Mouse (Mus musculus): Measurements from ENCODE around the gene Sdk2.

Gene Sdk2

GRCm38 (mm10) chr11:113787009-113787408, 279.8 kb downstream of the Sdk2 start:
- DNase-seq, result no peak

DNA sequence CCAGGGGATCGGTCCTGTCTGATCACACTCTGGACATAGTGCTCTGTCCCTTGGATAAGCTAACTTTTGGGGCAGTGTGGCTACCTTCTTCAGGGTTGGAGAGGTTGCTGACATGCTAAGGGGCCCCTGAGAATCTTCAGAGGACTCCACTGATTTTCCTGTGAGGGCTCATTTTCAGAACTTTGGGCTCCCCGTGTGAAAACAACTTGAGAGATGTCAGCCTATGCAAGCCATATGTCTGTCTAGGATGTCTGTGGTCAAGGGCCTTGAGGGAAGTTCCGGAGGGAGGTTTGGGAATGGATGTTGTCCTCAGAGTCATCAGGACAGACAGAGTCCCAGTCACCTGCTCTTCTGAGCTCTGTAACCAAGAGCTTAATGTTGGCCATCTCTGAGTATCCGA, 280.5 kb downstream of the Sdk2 start:
- no peak for DNase-seq

- peak; percentile 73 for DNase-seq
These were observed 281.3 kb downstream of the Sdk2 start for GRCm38 (mm10) chr11:113785406-113786171.

DNA sequence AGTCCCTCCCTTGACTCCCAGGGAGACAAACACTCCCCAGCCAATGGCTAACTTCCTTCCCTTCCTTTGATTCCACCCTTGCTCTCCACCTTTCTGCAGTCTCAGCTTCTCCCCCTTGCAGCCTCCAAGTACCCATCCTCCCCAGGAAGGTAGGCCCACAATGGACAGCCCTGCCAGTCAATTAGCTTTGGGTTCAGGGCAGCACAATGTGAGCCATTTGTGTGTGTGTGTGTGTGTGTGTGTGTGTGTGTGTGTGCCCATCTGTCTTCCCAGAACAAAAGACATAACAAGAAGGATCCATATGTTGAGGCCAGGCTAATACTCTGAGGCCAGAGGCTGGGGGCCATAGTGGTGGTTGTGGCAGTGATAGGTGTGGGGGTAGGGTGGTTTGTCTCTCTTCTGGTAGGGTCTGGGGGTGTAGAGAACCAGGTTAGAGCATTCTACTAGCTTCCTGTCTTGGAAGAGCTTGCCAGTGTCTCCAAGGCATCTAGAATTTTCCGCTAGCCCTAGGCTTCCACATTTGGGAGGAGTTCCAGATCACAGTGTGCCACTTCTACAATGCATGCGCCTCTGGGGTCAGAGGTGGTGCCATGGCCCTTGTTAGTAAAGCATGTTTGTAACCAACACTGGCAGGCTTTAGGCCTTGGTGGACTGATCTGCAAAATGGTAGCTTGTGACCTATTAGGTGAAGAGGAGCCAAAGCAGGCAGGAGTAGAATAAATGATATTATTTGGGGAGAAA, 282.0 kb downstream of the Sdk2 start:
- DNase-seq, result no peak

- DNase-seq, result no peak
These were observed 284.4 kb downstream of the Sdk2 start for GRCm38 (mm10) chr11:113782496-113782895.

DNA sequence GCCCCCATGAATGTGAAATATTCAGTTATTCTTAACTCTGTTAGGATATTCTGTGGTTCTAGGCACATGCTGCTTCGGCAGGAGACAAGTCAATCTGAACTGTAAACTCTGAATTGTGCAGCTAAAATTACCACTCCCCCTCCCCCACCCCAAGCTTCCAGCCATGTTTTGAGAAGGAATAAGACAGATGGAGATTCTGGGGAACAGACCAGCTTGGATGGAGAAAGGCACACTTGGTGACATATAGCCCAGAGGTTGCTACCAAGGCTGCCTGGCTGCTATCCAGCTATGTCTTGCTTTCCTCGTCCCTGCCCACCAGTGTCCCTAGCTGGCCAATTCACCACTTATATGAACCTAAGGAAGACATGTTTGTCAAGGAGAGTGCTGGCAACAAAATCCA, 284.8 kb downstream of the Sdk2 start:
- DNase-seq, result no peak

GRCm38 (mm10) chr11:113779680-113780041, 287.2 kb downstream of the Sdk2 start:
- DNase-seq, result no peak

DNA sequence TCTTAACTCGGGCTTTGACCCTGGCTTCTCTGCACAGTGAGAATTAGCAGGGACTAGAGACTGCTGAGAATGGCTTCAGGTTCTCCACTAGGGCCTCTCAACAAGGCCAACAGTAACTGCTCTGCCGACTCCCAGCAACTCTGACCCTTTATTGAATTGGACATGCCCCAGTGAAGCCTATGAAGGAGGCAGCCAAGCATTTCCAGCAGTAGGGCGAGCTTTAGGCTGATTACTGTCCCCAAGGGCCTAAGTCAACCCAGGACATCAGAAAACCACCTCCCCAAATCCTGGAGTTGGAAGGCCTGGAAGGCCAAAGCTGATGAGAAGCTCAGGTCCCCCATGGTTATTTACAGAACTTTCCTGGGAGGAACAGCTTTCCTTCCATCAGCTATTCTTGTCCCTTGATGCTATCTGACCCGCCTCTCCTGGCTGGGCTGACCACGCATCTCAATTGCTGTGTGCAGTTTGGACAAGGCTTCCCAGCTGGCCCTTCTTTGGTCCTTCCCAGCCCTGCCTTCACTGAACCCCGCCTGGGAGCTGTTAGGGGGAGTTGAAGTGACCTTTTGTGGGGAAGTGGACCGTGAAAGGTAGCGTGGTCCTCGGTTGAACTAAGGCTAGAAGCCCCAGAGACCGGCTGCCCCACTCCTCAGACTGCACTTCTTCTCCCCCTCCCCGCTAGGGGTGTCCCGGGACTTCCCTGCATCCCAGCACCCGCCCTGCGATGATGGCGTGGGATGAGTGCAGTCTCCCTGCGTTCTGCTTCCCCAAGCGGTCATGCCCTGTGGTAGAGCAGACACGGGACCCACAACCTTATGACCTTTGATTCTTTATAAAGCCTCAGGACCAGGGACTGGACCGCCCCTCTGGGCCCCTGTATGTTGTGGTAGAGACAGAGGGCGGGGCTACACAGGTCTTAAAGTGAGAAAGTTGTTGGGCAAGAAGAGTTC, 287.8 kb downstream of the Sdk2 start:
- DNase-seq, result no peak

DNA sequence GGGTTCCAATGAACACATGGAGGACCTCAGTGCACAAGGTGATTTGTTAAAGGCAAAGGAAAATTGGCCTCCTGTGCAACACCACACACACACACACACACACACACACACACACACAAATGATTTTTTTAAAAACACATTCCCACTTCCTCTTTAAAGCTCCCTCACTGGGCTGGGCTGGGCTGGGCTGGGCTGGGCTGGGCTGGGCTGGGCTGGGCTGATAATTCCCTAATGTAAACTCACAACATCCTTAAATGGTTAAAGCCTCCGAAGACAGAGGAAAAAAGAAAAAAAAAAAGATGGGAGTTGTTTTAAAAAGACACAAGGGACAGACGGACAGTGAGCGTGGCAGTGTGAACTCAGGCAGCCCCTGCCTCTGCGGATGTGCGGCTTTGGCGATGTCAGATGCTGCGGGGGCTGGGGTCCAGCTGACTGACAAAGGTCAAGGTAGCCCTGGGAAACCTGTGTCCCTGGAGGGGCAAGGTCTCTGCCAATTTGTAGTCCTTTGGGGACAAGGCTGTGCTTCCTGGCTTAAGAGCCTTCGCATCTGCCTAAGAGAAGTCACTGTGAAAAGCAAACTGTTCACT, 288.9 kb downstream of the Sdk2 start:
- DNase-seq, result no peak

- DNase-seq, result no peak
These were observed 289.9 kb downstream of the Sdk2 start for GRCm38 (mm10) chr11:113776851-113777511.

DNA sequence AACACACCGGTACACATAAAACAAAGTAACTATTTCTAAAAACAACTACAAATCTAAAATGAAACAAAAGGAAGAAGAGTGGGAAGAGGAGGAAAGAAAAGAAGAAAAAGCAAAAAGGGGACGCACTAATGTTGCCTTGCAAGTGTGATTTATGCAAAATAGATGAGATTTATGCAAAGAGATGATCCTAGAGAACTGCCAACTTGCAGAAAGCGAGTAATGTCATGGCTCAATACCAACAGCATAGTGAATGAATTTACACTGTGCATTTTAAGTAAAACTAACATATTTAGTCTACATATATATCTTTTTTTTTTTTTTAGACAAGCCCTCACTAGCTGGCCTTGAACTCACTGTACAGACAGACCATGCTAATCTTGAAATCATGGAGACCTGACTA, 292.1 kb downstream of the Sdk2 start:
- DNase-seq, result no peak

DNA sequence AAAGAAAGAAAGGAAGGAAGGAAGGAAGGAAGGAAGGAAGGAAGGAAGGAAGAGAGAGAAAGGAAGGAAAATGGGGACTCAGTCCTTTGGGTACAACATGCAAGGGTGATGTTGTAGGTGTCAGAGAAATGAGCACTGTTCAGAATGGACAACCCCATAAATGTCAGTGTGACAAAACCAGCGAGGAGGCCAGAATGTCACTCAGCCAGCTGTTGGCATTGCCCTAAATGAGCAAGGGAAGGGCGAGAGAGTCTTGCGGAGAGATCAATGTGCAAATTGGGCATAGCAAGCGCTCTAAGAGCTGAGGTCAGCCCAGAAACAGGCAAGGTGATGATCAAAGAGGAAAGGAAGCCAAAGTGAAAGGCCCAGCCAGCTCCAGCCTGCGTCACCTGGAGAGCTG, 293.7 kb downstream of the Sdk2 start:
- no peak for DNase-seq

GRCm38 (mm10) chr11:113771187-113771586, 295.7 kb downstream of the Sdk2 start:
- no peak for DNase-seq

DNA sequence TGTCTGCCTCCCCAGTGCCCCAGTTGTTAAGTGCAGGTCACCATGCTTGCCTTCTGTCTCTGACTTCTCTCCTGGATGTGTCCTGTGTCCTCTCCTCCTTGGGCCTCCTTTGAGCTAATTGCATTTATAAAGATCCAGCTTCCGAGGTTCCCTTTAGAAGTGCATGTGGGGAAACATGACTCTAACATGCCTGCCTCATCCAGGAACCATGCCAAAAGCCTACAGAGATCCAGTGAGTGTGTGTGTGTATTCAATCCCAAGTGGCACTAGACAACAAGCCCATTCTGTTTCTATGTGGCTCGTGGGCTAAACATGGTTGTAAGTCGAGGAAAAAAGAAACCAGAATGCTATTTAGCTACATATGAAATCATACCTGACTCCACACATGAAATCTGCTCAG, 298.5 kb downstream of the Sdk2 start:
- no peak for DNase-seq

GRCm38 (mm10) chr11:113767285-113767684, 299.6 kb downstream of the Sdk2 start:
- no peak for DNase-seq

- no peak for DNase-seq
These were observed 300.4 kb downstream of the Sdk2 start for GRCm38 (mm10) chr11:113766284-113766985.

- DNase-seq, result no peak
These were observed 302.6 kb downstream of the Sdk2 start for GRCm38 (mm10) chr11:113764132-113764849.

DNA sequence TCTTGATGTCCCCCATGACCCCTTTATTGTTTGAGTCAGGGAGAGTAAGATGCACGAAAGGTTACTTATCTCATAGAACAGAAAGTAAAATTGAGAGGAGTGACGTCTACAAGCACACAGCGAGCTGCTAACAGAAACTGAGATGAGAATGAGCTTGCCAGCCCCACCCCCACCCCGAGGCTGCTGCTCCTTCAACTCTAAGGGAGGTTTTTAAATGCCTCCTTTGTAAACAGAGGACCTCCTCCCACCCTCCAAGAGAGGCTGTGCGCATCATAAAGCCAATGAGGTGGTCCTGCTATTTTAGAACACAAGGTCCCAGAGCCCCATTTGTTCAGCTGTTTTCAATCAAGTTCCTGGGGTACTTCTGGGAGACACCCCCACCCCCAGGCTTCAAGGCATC, 303.4 kb downstream of the Sdk2 start:
- no peak for DNase-seq

DNA sequence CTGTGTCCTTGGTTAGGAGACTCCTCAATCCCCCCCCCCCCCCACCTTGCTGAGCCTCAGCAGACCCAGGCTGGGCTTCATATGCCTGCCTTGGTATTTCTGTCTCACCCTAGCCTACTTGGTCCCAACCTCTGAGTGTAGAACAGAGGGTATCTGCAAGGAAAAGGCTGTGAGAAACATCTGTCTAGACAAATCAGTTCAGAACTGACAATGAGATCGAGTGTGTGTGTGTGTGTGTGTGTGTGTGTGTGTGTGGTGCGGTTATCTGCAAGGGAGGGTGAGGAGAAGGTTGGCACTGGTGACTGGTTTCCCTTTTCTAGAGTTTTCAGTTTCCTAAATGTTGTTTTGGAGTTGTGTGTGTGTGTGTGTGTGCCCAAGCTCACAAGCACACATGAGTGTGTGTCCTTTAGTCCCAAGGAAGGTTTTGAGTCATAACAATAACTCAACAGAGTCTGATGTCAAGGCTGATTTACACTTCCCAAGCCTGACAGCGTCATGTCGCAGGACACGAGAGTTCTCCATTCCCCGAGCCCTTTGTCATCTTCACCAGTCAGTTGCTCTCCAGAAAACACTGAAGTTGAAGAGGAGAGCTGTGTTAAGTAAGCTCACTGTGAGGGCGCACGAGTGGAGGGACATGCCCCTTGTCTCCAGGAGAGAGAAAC, 304.6 kb downstream of the Sdk2 start:
- no peak for DNase-seq

GRCm38 (mm10) chr11:113761646-113762045, 305.2 kb downstream of the Sdk2 start:
- no peak for DNase-seq
